Mouse (Mus musculus): Measurements from ENCODE around the gene Vwc2l.

The Vwc2l gene

GRCm38 (mm10) chr1:70725655-70726066, at the start of gene Vwc2l:
TSS of gene Vwc2l (plus strand) at chr1:70725715.
- DNase-seq = peak; percentile 41

- DNase-seq = no peak
Measured at GRCm38 (mm10) chr1:70692529-70692928, 33.0 kb upstream of the Vwc2l start.

- DNase-seq = no peak
Measured at GRCm38 (mm10) chr1:70700270-70700669, 25.2 kb upstream of the Vwc2l start.

DNA sequence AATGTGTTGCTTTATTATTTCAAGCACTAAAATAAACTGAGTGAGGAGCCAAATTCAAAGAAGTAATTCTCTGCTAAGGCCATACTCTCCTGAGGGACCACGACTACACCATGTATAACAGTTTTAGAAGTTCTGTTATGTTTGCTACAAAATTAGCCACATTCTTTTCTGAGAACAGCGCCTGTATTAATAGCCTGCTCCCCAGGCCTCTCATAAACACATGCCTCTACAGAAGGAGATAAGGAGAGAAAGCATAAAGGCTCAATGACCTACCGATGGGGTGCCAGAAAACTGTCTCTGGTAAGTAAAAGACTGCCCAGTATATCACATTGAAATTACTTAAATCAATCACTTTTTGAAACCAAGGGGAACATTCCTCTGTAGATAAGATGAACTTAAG, 21.6 kb upstream of the Vwc2l start:
- DNase-seq = no peak

DNA sequence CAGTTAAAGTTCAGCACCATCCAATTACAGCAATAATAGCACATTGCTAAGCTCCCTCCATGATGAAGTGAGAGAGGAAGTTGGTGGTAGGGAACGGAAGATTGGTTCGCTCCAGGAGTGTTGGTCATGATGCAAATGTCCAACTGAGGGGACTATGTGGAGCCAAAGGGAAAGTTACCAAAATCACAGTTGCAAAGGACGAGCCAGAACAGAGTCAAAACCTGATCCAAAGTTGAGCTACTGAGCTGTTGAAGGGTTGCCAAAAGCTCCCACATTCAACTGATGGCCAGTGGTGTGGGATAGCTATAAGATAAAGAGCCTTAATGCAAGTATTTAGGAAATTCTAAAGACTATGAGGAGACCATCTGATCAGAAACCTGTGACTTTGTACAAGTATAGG, 19.7 kb upstream of the Vwc2l start:
- DNase-seq = no peak

GRCm38 (mm10) chr1:70725045-70725444, 470 bp upstream of the Vwc2l start:
- no peak for DNase-seq

GRCm38 (mm10) chr1:70787146-70787545, 61.6 kb downstream of the Vwc2l start:
- no peak for DNase-seq

DNA sequence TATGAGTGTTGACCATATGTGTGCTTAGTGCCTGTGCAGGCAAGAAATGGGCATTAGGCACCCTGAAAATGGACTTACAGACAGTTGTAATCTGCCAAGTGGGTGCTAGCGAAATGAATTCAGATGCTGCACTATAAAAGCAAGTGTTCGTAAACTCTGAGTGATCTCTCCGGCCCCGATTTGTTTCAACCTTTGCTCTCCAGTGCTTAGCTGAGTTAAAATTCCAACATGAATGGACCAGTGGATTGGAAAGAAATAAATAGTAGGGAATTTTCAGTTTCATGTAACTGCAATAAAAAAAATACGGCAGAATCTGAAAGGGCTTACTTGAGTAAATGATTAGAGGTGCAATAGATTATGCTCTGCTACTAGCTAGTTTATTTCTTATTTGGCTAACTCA, 66.1 kb downstream of the Vwc2l start:
- DNase-seq = no peak

DNA sequence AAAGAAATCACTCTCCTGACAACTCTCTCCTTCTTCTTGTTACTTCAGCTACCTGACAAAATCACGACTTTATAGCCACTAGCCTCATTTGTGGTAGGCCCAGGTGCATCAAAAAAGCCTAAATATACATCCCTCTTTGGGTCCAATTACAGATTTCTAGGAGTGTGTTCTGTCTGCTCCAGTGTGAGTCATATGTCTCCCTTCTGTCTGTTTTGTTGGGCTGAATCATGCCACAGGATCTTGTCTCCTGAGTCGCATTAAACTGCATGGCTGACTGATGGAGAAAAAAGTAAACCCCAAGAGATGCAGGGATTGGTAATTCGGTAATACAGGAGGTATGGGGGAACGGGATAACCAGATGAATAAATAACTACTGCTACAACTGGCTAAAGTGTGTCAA, 69.6 kb downstream of the Vwc2l start:
- DNase-seq = no peak

- DNase-seq = no peak
Measured at GRCm38 (mm10) chr1:70803401-70803800, 77.9 kb downstream of the Vwc2l start.

GRCm38 (mm10) chr1:70823111-70823510, 97.6 kb downstream of the Vwc2l start:
- no peak for DNase-seq

DNA sequence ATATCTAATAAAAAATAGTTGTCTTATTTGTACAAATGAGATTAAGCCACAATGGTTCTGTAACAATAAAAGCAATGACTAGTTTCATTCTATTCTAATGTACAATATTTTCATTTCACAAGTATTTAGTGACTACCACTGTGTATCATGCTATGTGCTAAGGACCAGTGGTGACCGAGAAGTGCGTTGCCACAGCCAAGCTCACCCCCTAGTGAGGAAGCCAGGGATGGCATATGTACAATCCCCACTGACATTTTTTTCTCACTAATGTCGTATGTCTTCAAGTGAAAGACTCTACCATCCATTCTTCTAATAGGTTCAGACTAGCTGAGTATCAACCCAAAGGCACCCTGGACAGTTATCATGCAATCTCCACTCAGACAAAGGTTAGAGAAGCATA, 107.7 kb downstream of the Vwc2l start:
- no peak for DNase-seq

- no peak for DNase-seq
Measured at GRCm38 (mm10) chr1:70842222-70842621, 116.7 kb downstream of the Vwc2l start.

DNA sequence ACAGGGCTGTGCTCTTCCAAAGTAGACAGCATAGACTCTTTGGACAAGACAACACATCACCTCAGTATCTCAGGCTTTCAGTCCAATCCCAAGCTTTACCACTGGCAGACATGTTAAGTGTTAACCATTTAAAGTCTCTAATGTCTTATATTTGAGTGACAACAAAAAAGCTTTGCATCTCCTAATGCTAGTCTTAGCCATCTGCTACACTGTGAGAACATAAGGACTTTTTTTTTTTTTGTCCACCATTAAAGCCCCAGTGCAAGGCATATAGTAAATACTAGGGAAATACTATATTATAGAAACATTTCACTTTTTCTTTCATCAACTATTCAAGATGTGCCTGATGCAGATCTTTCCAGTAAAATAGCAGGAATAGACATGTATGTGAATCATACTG, 119.8 kb downstream of the Vwc2l start:
- no peak for DNase-seq

DNA sequence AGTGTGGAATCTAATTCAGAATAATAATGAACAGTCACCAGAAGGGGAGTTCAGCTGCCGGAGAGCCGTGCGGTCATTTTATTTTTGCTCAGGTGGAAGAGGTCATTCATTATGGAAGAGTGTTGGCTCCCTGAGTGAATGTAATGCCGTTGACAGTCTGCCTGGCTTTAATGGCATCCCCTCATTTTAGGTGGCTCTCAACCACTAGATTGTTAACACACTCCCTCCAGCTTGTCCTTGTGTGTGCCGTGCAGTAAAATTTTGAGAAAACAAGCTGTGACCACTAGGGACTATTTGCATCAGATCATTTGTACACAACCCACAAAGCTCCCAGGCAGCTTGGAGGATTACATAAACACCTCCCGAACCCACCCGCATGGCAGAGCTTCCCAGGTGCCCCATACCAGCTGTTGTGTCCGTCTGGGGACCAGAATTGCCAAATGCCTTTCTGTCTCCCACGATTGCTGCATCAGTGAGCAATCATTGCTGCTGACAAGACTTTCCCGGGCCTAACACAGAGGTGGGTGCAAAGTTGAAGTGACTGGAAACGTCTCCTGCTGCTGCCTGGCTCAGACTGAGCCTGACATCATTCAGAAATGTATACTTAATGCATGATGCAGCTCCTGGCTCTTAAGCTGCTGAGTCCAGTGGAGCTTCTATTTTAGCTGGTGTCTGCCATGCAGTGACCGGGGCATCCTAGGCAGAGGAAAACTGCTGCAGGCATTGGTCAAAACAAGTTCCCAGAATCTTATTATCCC, 126.3 kb downstream of the Vwc2l start:
- no peak for DNase-seq

DNA sequence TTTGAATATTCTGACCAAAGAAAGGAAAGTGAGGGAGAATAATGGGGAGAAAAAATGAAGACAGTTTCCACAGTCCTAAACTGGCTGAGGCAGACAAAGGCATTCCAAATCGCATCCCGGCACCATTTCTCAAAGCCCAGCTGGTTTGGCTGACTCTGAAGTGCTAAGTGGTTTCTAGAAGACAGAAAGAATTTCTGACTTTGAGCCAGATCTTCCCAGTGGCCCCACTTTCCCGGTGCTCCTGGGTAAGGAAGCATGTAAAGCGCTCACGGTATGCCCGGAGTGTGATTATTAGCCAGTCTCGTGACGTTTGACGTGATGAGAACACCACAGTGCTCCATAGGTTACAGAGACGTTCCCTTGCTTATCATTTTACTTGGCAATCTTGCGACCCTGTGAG, 127.9 kb downstream of the Vwc2l start:
- DNase-seq = no peak

GRCm38 (mm10) chr1:70855912-70856311, 130.4 kb downstream of the Vwc2l start:
- DNase-seq = no peak

DNA sequence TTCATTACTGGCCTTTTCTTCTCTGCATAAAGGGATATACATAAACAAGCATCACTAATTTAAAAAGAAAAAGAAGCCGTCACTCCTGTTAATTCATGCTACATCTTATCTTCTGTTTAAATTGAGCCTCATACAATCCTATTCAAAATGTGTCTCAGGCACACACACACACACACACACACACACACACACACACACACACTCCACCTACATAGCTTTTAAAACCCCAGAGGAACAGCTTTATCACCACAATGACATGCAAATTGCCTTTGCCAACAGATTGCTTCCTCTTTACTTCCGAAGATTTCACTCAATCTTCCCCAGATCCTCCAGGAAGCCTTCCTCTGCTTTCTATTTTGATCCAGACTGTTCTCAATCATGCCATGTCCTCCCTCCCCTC, 136.2 kb downstream of the Vwc2l start:
- DNase-seq = no peak

GRCm38 (mm10) chr1:70866137-70866536, 140.6 kb downstream of the Vwc2l start:
- DNase-seq = peak; percentile 5

GRCm38 (mm10) chr1:70880496-70880895, 155.0 kb downstream of the Vwc2l start:
- no peak for DNase-seq

- DNase-seq = no peak
Measured at GRCm38 (mm10) chr1:70881269-70881668, 155.8 kb downstream of the Vwc2l start.

DNA sequence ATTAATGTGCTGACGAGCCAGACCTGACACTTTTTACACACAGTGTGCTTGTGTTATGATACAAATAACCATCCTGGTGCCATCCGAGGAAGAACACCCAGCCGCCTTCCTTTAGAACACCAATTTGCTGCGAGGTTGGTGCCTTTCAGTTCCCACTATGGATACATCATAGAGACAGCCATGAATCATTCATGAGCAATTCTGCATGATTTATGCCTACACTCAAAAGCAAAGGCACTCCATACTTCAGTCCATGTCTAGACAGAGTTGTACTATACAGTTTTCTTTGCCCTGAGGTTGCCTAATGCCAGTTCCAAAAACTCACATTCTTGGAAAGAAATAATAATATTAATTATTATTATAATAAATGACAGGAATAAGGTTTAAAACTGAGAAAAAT, 158.6 kb downstream of the Vwc2l start:
- DNase-seq = no peak

DNA sequence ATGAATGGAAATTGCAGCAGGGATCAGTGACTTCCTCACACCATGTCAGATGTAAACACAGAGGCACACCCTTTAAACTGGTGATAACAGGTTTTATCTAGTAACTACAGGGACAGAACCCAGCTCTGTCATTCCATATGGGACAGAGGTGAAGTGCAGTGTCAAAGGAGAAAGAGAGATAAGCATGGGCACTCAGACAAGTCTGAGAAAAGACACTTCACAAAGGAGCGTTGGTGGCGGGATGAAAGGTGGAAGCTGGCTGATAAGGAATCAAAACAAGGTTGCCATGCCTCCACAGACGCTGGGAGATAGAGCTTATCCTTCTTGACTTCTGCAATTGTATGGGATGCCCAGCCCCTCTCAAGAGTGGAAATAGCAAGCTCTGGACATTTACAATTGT, 176.8 kb downstream of the Vwc2l start:
- DNase-seq = no peak

- DNase-seq = no peak
Measured at GRCm38 (mm10) chr1:70907366-70907765, 181.9 kb downstream of the Vwc2l start.

DNA sequence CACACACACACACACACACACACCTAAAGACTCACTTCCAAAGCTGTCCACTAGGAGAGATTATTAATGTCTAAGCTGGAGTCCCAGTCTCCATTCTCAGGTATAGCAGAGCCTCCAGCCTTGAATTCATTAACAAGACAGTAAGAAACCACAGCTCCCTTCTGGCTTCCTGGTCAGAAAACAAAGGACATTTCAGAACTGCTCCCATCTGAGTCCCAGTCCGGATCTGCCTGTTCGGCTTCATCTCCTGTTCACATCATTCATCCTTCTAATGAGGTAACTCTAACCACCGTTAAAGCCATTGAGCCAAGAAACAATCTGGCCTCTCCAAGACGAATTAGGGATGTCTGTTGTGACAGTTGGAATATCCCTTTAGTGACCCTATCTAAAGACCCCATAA, 185.7 kb downstream of the Vwc2l start:
- no peak for DNase-seq

Data from lung, postnatal 14 days (tissue).